28 mouse cellular contexts compared by ENCODE assay signal in the genomic region with DNA sequence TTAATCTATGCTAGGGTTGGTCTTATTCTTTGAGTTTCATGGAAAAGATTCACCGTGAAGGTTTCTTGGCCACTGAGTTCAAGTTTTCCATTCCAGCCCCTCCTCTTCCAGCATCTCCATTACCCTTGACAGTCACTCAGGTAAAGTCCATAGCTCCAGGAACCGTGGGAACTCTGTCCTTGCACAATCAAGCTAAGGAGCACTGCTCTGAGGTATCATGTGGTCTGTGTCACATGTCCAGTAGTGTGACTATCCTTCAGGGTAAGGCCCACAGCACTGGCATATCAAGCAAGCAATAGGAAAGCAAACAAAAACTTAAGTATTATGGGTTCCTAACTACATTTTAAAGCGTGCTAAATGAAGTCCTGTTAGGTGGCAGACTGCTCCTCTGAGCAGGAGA. TPM values are rescaled to one million over a fixed set of nuclear protein-coding genes. Genes with fewer than 3 reads are reported as not detected.
A peak's percentile ranks its signal among the peaks of the same experiment; 100 is the strongest.
DNase-seq lines count a peak whose midpoint lies in the region; ATAC-seq and TF ChIP-seq lines count a peak whose summit lies in the region.
"Had no signal": no experiment of that assay in that cellular context is flagged by ENCODE, and none has a peak within 500 bp of the region (broad histone marks: within the 10 kb centered on the region; RNA-seq: fewer than 3 reads in every experiment).

No protein-coding gene starts in this region.

- TF ChIP-seq POLR2A in liver, adult 2 months (IDR thresholded peaks at IDR 0.05; ENCODE audit: extremely low read depth, insufficient read depth, low read length), result no peak
- TF ChIP-seq POLR2A in bone marrow macrophage, adult 2 months (IDR thresholded peaks at IDR 0.05; ENCODE audit: borderline replicate concordance, low read depth, low read length), result no peak

- ATAC-seq in liver, postnatal 0 days, result no peak
- peak; percentile 80 for ATAC-seq in intestine, embryonic 16.5 days
- ATAC-seq in stomach, postnatal 0 days (ENCODE audit: low FRiP score, low TSS enrichment), result peak; percentile 56; the same call in 1 of the 2 replicates
- no peak for ATAC-seq in megakaryocyte progenitor cell, adult 5-6 weeks (replicated peaks; ENCODE audit: poor library complexity)
- ATAC-seq: CD4-positive, CD25-positive, alpha-beta regulatory T cell, adult 4 months; forebrain, embryonic 14.5 days; forebrain, embryonic 16.5 days had no signal

- H3K27me3 ChIP-seq in liver, adult 2 months (ENCODE audit: control insufficient read depth, insufficient read depth, low read length), result no peaks in the 10 kb centered on the region
- H3K27me3 ChIP-seq in liver, postnatal 0 days (ENCODE audit: insufficient read depth, low read length), result no peaks in the 10 kb centered on the region
- H3K27me3 ChIP-seq in intestine, embryonic 16.5 days (replicated peaks; ENCODE audit: control insufficient read depth, insufficient read depth, low read length), result no peaks in the 10 kb centered on the region
- H3K27me3 ChIP-seq in stomach, postnatal 0 days (ENCODE audit: control insufficient read depth, insufficient read depth, low read length), result no peaks in the 10 kb centered on the region
- H3K27me3 ChIP-seq: CH12.LX; embryonic facial prominence, embryonic 13.5 days; embryonic facial prominence, embryonic 15.5 days; forebrain, embryonic 12.5 days had no signal

- peaks cover 13% of the 10 kb centered on the region for H3K4me1 ChIP-seq in liver, adult 2 months (ENCODE audit: control insufficient read depth, insufficient read depth, low read length)
- H3K4me1 ChIP-seq in liver, postnatal 0 days (ENCODE audit: insufficient read depth), result peaks cover 9% of the 10 kb centered on the region; the same call in 1 of the 2 replicates
- H3K4me1 ChIP-seq in bone marrow macrophage, adult 2 months (ENCODE audit: control insufficient read depth, insufficient read depth, low read length), result peaks cover 48% of the 10 kb centered on the region
- H3K4me1 ChIP-seq in intestine, embryonic 16.5 days (ENCODE audit: control insufficient read depth, insufficient read depth, low read length), result peaks cover 7% of the 10 kb centered on the region; the same call in 1 of the 2 replicates
- 0 out of 2 replicates have a peak, but pooled peaks cover 2% of the 10 kb centered on the region for H3K4me1 ChIP-seq in stomach, postnatal 0 days (replicated peaks; ENCODE audit: control insufficient read depth, insufficient read depth)
- H3K4me1 ChIP-seq: forebrain, embryonic 12.5 days had no signal

- peaks cover 54% of the 10 kb centered on the region for H3K79me2 ChIP-seq in liver, adult 2 months (ENCODE audit: control insufficient read depth, insufficient read depth, low read length)

- DNase-seq in liver, adult 2 months (ENCODE audit: extremely low read depth, low read depth, low spot score), result peak; percentile 74
- no peak for DNase-seq in liver, postnatal 0 days
- DNase-seq in stomach, postnatal 0 days (ENCODE audit: low spot score), result no peak
- DNase-seq in Muller cell, postnatal 12 days (ENCODE audit: inconsistent ontology term), result no peak
- DNase-seq: adrenal gland, adult 8-10 months; adrenal gland, postnatal 14 days; adrenal gland, postnatal 36 days; B cell, adult 2 months; cerebellum, adult 11 months; cerebellum, adult 18-20 months; cerebellum, adult 8-10 months; cerebellum, adult 9-11 months; cerebellum, postnatal 14 days; cerebellum, postnatal 36 days; embryo, embryonic 11 days had no signal

- H3K36me3 ChIP-seq in liver, adult 2 months (ENCODE audit: control insufficient read depth, insufficient read depth, low read length), result peaks cover 11% of the 10 kb centered on the region
- no peaks in the 10 kb centered on the region for H3K36me3 ChIP-seq in liver, postnatal 0 days (replicated peaks; ENCODE audit: insufficient read depth, low read length)
- H3K36me3 ChIP-seq in intestine, embryonic 16.5 days (ENCODE audit: control insufficient read depth, insufficient read depth, low read length), result no peaks in the 10 kb centered on the region
- no peaks in the 10 kb centered on the region for H3K36me3 ChIP-seq in stomach, postnatal 0 days (ENCODE audit: control insufficient read depth, insufficient read depth, low read length)
- H3K36me3 ChIP-seq: forebrain, embryonic 12.5 days; G1E had no signal

- no peak for TF ChIP-seq CTCF in liver, adult 2 months (IDR thresholded peaks at IDR 0.05; ENCODE audit: low read depth, low read length)
- no peak for TF ChIP-seq CTCF in liver, postnatal 0 days (IDR thresholded peaks at IDR 0.05; ENCODE audit: low read depth)
- no peak for TF ChIP-seq CTCF in bone marrow macrophage, adult 2 months (IDR thresholded peaks at IDR 0.05; ENCODE audit: low read depth, low read length)
- TF ChIP-seq CTCF in stomach, postnatal 0 days (IDR thresholded peaks at IDR 0.05; ENCODE audit: low read depth), result no peak

- no peak for TF ChIP-seq EP300 in liver, postnatal 0 days (IDR thresholded peaks at IDR 0.05; ENCODE audit: low read depth)
- no peak for TF ChIP-seq EP300 in stomach, postnatal 0 days (optimal IDR thresholded peaks at IDR 0.05)

- H3K9ac ChIP-seq in liver, adult 2 months (ENCODE audit: low read depth, low read length), result no peak overlapping the region
- no peak overlapping the region for H3K9ac ChIP-seq in liver, postnatal 0 days (replicated peaks)
- H3K9ac ChIP-seq in intestine, embryonic 16.5 days (ENCODE audit: low read depth, low read length), result no peak overlapping the region
- H3K9ac ChIP-seq in stomach, postnatal 0 days (ENCODE audit: low read length), result no peak overlapping the region
- H3K9ac ChIP-seq: embryonic facial prominence, embryonic 13.5 days; embryonic facial prominence, embryonic 15.5 days; forebrain, embryonic 12.5 days had no signal

- no peak overlapping the region for H3K4me3 ChIP-seq in liver, adult 2 months (ENCODE audit: insufficient read depth, low read depth, low read length)
- no peak overlapping the region for H3K4me3 ChIP-seq in liver, postnatal 0 days (ENCODE audit: low read depth, low read length)
- no peak overlapping the region for H3K4me3 ChIP-seq in bone marrow macrophage, adult 2 months (ENCODE audit: insufficient read depth, low read length)
- no peak overlapping the region for H3K4me3 ChIP-seq in intestine, embryonic 16.5 days (ENCODE audit: low read length)
- no peak overlapping the region for H3K4me3 ChIP-seq in stomach, postnatal 0 days (ENCODE audit: low read depth, low read length)
- H3K4me3 ChIP-seq: embryonic facial prominence, embryonic 13.5 days; embryonic facial prominence, embryonic 15.5 days; erythroblast, embryonic 14.5 days; forebrain, embryonic 10.5 days; forebrain, embryonic 12.5 days had no signal

- no peak overlapping the region for H3K27ac ChIP-seq in liver, adult 2 months (replicated peaks; ENCODE audit: insufficient read depth, low read depth, low read length)
- no peak overlapping the region for H3K27ac ChIP-seq in liver, postnatal 0 days (ENCODE audit: low read depth)
- 0 out of 2 replicates have a peak overlapping the region, but pooled peaks have one; percentile 6 for H3K27ac ChIP-seq in bone marrow macrophage, adult 2 months (ENCODE audit: insufficient read depth, low read depth, low read length)
- no peak overlapping the region for H3K27ac ChIP-seq in intestine, embryonic 16.5 days (ENCODE audit: low read length)
- H3K27ac ChIP-seq in stomach, postnatal 0 days (replicated peaks), result no peak overlapping the region
- H3K27ac ChIP-seq: embryonic facial prominence, embryonic 13.5 days; embryonic facial prominence, embryonic 15.5 days; forebrain, embryonic 10.5 days; forebrain, embryonic 12.5 days had no signal

- H3K9me3 ChIP-seq in liver, postnatal 0 days (ENCODE audit: low read length), result no peaks in the 10 kb centered on the region
- no peaks in the 10 kb centered on the region for H3K9me3 ChIP-seq in intestine, embryonic 16.5 days (ENCODE audit: control insufficient read depth, low read length)
- no peaks in the 10 kb centered on the region for H3K9me3 ChIP-seq in stomach, postnatal 0 days (ENCODE audit: control insufficient read depth, low read length)
- H3K9me3 ChIP-seq: embryonic facial prominence, embryonic 13.5 days; embryonic facial prominence, embryonic 15.5 days; forebrain, embryonic 10.5 days; forebrain, embryonic 12.5 days had no signal

- 63% methylated on average over 3 of the region's 3 CpGs for WGBS in liver, adult 2 months
- 66% methylated on average over 3 of the region's 3 CpGs for WGBS in liver, postnatal 0 days (ENCODE audit: insufficient replicate concordance)
- WGBS in intestine, embryonic 16.5 days, result 73% methylated on average over 3 of the region's 3 CpGs
- 79% methylated on average over 3 of the region's 3 CpGs for WGBS in stomach, postnatal 0 days

- no peak overlapping the region for H3K4me2 ChIP-seq in liver, postnatal 0 days (ENCODE audit: low read depth, low read length)
- H3K4me2 ChIP-seq in intestine, embryonic 16.5 days (ENCODE audit: low read depth, low read length), result no peak overlapping the region
- no peak overlapping the region for H3K4me2 ChIP-seq in stomach, postnatal 0 days (replicated peaks; ENCODE audit: low read depth)
- H3K4me2 ChIP-seq: embryonic facial prominence, embryonic 13.5 days; embryonic facial prominence, embryonic 15.5 days; forebrain, embryonic 12.5 days had no signal

RNA-seq across cellular contexts. Expression of a gene that starts 22.4 kb away (rescaled TPM):
- 13.6 and 20.9 TPM in 2 replicates for total RNA-seq in liver, adult 2 months (2014; rRNA removed)
- polyA plus RNA-seq in liver, adult 2 months (2012; rRNA removed), result 7.3 and 11.6 TPM in 2 replicates
- 8.1 and 12.2 TPM in 2 replicates for polyA plus RNA-seq in liver, postnatal 0 days (2015; fragmentation: Nextera tagmentation; extraction: Ambion mirVana)
- 25.9 and 26.5 TPM in 2 replicates for polyA plus RNA-seq in bone marrow macrophage, adult 2 months (2012; ENCODE audit: insufficient read depth, insufficient read length, missing spikeins)
- 22.6 and 27.0 TPM in 2 replicates for polyA plus RNA-seq in intestine, embryonic 16.5 days (2015; fragmentation: Nextera tagmentation; extraction: Ambion mirVana)
- polyA plus RNA-seq in stomach, postnatal 0 days (2015; fragmentation: Nextera tagmentation; extraction: Ambion mirVana), result 17.9 and 18.3 TPM in 2 replicates
- total RNA-seq in megakaryocyte progenitor cell, adult 5-6 weeks (2015), result 21.7 and 22.5 TPM in 2 replicates
- total RNA-seq in megakaryocyte progenitor cell, adult 5-6 weeks (2017), result 10.0 and 10.6 TPM in 2 replicates
- polyA plus RNA-seq: G1E had no signal

Comparison
In these comparisons a context has a peak if more than half of its experiments do, and no peak if none do; other contexts are left out.
1. ATAC-seq: peak in intestine, embryonic 16.5 days (single experiment) and stomach, postnatal 0 days (single experiment); none in liver, postnatal 0 days (single experiment) and megakaryocyte progenitor cell, adult 5-6 weeks (single experiment).